Mouse (Mus musculus): ENCODE data around the gene Nt5c3. TPM values are rescaled to one million over a fixed set of nuclear protein-coding genes. Genes with fewer than 3 reads are reported as not detected.
"Not testable (repeated sequence)": the region's sequence is repeated elsewhere in the genome, so short reads cannot be mapped to it uniquely, and the experiment has no call there.

Gene Nt5c3
- total RNA-seq, 2 experiments from 2014 or later: 44.7 to 58.6 TPM

DNA sequence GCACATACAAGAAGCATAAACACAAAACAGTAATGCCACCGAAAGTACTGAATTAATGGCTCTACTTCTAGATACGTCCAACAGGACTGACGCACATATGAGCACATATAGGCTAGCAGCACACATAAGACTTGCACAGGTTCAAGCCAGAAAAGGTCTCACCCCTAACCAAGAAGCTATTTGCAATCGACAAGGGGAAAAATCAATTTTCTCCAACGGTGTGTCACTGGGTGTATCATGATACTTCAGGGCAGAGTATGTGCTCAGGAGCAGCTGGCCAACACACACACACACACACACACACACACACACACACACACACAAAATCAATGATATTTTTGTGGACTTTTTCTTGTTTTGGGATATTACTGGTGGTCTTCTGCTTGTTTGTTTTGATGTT is 18.2 kb downstream of the Nt5c3 start:
- DNase-seq (ENCODE audit: low spot score in 2 of 2): no peak

- no peak for DNase-seq (ENCODE audit: low spot score in 2 of 2)
Measured at GRCm38 (mm10) chr6:56904982-56905381, 18.8 kb downstream of the Nt5c3 start.

GRCm38 (mm10) chr6:56904330-56904729 is 19.4 kb downstream of the Nt5c3 start:
- no peak for DNase-seq (ENCODE audit: low spot score in 2 of 2)

DNA sequence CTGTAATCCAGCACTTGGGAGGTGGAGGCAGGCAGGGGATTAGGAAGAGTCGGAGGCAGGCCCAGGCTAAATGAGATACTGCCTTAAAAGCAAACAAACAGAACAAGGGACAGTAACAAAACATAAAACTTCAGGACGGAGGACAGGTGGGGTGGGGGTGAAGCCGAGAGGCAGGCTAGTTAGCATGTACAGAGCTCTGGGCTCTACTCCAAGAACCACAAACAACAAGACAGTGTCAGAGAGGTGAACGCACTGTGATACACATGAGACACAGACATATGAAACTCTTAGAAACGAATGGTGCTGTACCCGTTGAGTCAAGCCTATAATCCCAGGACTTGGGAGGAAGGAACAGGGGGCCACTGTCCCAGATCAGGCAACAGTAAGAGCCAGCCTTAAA is 19.9 kb downstream of the Nt5c3 start:
- no peak for DNase-seq (ENCODE audit: low spot score in 2 of 2)

DNA sequence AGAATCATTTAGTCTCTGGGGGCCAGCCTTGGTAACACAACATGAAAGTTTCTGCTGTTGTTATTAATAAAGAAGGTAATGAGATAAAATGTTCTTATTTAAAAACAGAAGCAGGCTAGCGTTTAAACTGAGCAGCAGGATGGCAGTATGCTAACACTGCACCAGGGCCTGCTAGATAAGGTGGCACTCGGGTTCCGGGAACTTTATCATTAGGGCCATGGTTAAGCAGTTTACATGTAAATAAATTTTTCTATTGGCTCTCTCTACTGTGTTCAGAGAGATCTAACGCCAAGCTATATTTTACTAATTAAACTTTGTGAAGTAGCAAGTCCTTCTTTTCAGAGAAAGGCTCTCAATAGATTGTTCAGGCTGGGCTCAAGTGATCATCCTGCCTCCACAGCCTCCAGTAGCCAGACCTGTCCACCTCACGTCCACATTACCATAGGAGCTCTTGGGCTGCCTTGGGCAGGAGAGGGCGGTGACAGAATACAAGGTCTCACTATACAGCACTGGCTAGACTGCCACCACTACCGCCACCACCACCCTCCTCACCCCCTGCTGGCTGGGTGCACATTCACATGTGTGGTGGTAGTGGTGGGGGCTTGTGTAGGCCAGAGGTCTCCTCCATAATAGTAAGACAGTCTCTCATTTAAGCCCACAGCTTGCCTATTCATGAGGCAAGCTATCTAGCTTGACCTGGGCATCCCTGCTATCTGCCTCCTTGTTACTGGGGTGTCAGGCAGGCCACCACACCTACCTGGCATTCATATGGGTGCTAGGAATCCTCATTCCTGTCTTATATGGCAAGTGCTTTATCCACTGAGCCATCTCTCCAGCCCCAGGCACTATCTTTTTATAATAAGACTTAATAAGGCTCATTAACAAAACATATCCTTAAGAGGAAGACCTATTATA is 20.9 kb downstream of the Nt5c3 start:
- DNase-seq (ENCODE audit: low spot score in 2 of 2): no peak

- DNase-seq (ENCODE audit: low spot score in 2 of 2): no peak
Measured at GRCm38 (mm10) chr6:56901824-56902386, 21.8 kb downstream of the Nt5c3 start.

DNA sequence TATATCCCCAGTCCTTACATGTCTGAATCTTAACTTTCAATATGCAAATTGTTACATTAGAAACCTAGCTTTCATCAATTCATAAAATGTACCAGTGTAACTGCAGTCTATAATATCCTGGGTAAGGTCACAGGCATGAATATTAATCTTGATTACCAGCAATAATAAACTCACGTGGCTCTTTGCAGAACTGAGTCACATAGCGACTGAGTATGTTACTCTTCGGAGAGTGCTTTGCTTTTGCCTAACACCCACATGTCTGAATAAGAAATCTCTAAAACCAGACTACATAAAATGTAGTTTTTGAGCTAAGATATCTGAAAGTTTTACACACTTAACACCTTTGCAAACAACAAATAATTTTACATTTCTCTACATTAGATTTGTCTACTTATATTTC is 22.4 kb downstream of the Nt5c3 start:
- DNase-seq (ENCODE audit: low spot score in 2 of 2): no peak

DNA sequence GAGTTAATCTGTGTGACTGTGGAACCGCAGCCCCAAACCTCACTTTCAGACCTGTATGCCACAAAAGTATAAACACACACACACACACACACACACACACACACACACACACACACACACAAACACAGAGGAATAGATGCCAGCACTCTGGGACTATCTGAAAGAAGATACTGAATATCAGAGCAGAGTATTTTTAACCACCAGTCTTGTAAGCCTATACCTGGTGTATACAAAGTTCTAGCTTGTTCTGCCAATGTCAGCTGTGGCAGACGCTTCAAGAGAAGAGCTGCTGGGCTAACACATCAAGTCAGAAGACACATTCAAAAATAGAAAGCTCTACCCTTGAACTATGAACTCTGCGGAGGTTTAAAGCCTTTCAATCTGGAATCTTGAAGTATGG is 24.1 kb downstream of the Nt5c3 start:
- no peak for DNase-seq (ENCODE audit: low spot score in 2 of 2)

- no peak for DNase-seq (ENCODE audit: low spot score in 2 of 2)
Measured at GRCm38 (mm10) chr6:56890762-56891161, 33.0 kb downstream of the Nt5c3 start.

DNA sequence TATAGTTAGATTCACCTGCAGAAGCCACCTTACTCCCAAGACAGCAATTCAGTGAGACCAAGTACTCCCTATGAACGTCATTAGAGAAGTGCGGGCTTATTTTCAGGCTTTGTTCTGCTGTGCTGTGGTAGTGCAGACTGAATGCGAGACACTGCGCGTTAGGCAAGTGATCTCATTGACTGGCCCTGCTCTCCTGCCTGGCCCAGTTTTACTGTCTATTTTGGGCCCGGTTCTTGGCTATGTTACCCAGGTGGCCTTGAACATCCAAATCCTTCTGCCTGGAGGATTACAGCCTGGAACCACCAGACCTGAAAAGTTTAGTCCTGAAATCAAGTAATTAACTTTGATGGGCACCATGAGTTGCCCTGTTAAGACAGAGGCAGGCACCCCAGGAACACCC is 35.2 kb downstream of the Nt5c3 start:
- no peak for DNase-seq (ENCODE audit: low spot score in 2 of 2)

GRCm38 (mm10) chr6:56879352-56879955 is 44.3 kb downstream of the Nt5c3 start:
- no peak for DNase-seq (ENCODE audit: low spot score in 2 of 2)

DNA sequence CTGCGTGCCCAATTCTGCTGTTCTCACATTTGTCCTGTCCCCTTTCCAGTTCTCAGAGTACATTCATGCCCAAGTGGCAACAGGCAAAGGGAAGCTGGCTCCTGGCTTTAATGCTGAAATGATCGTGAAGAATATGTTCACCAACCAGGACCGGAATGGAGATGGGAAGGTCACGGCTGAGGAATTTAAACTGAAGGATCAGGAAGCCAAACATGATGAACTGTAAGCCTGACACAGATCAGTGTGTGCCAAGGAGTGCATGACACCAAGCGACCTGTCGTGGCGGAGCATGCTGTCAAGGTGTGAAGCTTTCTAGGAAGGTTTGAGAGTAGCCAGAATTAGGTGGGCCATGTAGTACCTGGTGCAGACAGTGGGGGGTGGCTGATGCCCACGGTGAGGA is 45.7 kb downstream of the Nt5c3 start:
- DNase-seq (ENCODE audit: low spot score in 2 of 2): no peak

- DNase-seq (ENCODE audit: low spot score in 2 of 2): no peak
Measured at GRCm38 (mm10) chr6:56876870-56877269, 46.9 kb downstream of the Nt5c3 start.

DNA sequence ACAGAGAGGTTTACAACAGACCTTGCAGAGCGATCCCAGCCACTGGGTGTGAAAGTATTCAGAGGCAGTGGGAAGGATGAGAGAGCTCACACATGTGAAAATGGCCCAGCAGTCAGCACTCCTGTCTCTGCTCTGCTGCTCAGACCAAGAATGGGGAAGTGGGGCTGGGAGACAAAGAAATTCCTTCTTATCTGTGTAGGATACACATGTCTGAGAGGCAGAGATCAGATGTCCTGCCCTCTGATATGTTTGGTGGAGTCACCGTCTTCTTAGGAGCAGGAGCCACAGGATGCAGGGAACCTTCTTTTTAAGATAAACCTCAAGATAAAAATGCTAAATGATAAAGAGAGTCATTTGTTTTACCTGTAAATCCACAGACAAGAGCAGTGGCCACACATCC is 53.7 kb downstream of the Nt5c3 start:
- DNase-seq (ENCODE audit: low spot score in 2 of 2): no peak

GRCm38 (mm10) chr6:56868565-56868964 is 55.2 kb downstream of the Nt5c3 start:
- no peak for DNase-seq (ENCODE audit: low spot score in 2 of 2)

DNA sequence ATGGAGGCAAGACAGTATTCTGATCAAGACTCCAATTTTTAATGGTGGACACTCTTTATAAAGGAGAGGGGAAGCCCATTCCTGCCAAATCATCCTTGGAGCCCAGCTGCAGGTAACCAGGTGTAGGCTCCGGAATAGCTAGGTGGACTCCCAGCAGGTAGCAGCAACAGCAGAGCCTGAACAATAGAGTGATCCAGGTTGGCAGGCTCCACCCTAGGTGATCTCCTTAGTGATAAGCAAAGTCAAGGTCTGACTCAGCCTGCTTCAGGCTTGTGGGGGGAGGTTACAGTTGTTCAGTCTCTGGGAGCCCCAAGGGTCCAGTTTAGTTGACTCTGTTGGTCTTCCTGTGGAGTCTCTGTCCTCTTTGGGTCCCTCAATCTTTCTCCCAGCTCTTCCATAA is 56.8 kb downstream of the Nt5c3 start:
- not testable (repeated sequence) for DNase-seq (ENCODE audit: low spot score in 2 of 2)

DNA sequence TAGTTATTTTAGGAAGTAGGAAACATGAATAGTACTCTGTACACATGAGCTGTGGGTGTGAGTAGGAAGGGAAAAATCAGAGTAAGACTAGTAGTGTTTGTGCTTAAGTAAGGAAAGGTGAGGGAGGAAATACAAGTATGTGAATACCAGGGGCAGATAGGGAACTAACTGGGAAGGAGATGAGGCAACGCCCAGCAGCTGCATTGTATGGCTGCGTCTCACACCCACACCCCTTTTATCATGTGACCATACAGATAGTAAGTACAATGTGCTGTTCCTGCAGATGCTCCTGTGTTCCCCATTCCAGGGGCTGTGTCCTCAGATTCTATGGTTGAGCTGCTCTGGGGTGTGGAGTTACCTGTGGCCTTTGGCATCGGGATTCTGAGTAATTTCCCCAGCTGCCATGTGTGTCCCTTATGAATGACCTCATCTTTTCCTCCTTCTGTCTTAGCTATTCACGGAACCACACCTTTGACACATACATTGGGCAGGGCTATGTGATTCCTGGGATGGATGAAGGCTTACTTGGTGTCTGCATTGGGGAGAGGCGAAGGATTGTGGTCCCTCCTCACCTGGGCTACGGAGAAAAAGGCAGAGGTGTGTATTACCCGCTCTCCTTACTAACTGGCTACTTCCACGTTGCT is 63.4 kb downstream of the Nt5c3 start:
- DNase-seq (ENCODE audit: low spot score in 2 of 2): no peak

DNA sequence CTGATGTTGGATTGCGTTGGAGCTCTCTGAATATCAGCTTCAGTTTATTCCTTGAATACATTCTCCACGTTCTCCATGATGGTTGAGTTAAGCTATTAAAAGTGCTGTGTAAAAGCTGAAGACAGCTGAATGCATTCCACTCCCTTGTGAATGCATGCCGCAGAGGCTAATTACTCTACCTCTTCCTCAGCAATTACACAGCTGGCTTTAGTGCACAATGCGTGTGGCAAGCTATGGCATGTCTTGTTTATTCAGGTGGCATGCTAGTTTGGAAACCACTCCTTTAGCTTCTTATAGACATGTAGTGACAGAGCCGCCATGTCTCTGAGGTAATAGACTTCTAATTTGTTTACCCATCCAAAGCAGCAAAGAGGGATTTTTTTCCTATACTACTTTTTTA is 67.0 kb downstream of the Nt5c3 start:
- no peak for DNase-seq (ENCODE audit: low spot score in 2 of 2)

- DNase-seq (ENCODE audit: low spot score in 2 of 2): no peak
Measured at GRCm38 (mm10) chr6:56854803-56855202, 68.9 kb downstream of the Nt5c3 start.

- DNase-seq (ENCODE audit: low spot score in 2 of 2): no peak
Measured at GRCm38 (mm10) chr6:56850315-56850714, 73.4 kb downstream of the Nt5c3 start.

DNA sequence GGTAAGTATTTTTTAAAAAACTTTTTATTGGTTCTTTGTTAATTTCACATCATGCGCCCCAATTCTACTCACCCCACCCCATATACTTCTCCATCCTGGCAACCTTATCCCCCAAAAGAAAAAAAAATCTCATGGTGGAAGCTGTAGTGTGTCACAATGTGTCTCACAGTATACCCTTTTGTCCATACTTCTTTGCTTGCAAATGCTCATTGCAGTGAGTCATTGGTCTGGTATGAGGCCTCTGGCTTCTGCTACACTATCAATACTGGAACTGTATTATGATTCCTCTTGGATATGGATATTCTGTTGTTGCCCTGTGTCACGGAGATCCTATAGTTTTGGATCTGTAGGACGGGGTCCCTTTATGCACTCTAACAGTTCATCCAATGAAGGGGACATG is 74.8 kb downstream of the Nt5c3 start:
- no peak for DNase-seq (ENCODE audit: low spot score in 2 of 2)

- DNase-seq (ENCODE audit: low spot score in 2 of 2): no peak
Measured at GRCm38 (mm10) chr6:56844365-56844764, 79.4 kb downstream of the Nt5c3 start.
